Mouse (Mus musculus) C2C12 (cell line): ENCODE measurements around the gene Islr.

ENCODE experiments used
- CEBPB ChIP-seq: IDR thresholded peaks from one replicate; pipeline ENCODE4 v1.6.1; 2011; ENCODE audit warnings: low read depth, mild to moderate bottlenecking, control low read depth, moderate library complexity
- CTCF ChIP-seq: IDR thresholded peaks from one replicate; pipeline ENCODE4 v1.5.1; 2011; ENCODE audit not compliant: control insufficient read depth, insufficient read depth, insufficient read length
- MAX ChIP-seq: IDR thresholded peaks from one replicate; pipeline ENCODE4 v1.6.1; 2011; ENCODE audit warnings: mild to moderate bottlenecking, control low read depth
- MYOD1 ChIP-seq: IDR thresholded peaks from one replicate; pipeline ENCODE4 v1.6.1; 2011; ENCODE audit warnings: low read depth; ENCODE audit not compliant: control insufficient read depth, insufficient read length
- MYOG ChIP-seq: IDR thresholded peaks from one replicate; pipeline ENCODE4 v1.6.1; 2011; ENCODE audit not compliant: control insufficient read depth, insufficient read length; ENCODE audit errors: extremely low read depth
- USF1 ChIP-seq: IDR thresholded peaks from one replicate; pipeline ENCODE4 v1.6.1; 2011; ENCODE audit warnings: low read depth, mild to moderate bottlenecking, control low read depth, moderate library complexity

GRCm38 (mm10) chr9:58168880-58169279, 35.2 kb downstream of the Islr start:
- TF ChIP-seq MYOD1 (peak; percentile 80), CTCF (no peak), USF1 (no peak), CEBPB (no peak), MYOG (no peak), MAX (no peak)
